Mouse (Mus musculus): ENCODE results near the gene Apbb2. TPM values are rescaled to one million over a fixed set of nuclear protein-coding genes. Genes with fewer than 3 reads are reported as not detected.
A peak's percentile ranks its signal among the peaks of the same experiment; 100 is the strongest.

The Apbb2 gene
- polyA plus RNA-seq, 1 experiment from 2014 or later = 38.0 TPM

DNA sequence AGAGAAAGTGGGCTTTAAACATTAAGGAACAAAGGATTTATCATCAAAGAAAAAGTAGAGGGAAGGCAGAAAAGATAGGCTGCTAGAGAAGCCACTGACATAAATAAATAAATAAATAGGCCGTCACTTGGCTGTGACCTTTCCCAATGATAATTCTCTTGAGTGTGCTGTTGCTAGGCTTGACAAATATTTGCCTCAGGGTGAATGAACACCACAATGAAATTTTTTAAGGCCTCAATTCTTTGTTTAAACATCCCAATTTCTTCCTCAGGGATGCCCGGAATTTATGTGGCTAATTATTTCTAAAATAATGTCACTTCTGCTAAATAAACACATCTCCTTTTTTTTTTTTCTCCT, 219.3 kb downstream of the Apbb2 start:
- POLR2A ChIA-PET = no interaction called here
- no peak for DNase-seq (ENCODE audit: low read depth, low spot score)
- in situ Hi-C loops (cut with MboI; ENCODE audit: low pct_unique_long_range_greater_than_20kb) = loop anchor here (25.0 kb wide), 1 partner anchor 213 kb away; the partner anchor contains the start of gene Apbb2
- CTCF ChIA-PET = interaction anchor here (0.7 to 2.6 kb wide), 4 partner anchors 8 to 219 kb away, joined by 3 to 9 read pairs (median 4); partner anchors contain the start of gene Apbb2
- H3K27me3 ChIP-seq = no peaks in the 10 kb centered on the region
- ATAC-seq = peak; percentile 37
- TF ChIP-seq CTCF (IDR thresholded peaks at IDR 0.05) = no peak

DNA sequence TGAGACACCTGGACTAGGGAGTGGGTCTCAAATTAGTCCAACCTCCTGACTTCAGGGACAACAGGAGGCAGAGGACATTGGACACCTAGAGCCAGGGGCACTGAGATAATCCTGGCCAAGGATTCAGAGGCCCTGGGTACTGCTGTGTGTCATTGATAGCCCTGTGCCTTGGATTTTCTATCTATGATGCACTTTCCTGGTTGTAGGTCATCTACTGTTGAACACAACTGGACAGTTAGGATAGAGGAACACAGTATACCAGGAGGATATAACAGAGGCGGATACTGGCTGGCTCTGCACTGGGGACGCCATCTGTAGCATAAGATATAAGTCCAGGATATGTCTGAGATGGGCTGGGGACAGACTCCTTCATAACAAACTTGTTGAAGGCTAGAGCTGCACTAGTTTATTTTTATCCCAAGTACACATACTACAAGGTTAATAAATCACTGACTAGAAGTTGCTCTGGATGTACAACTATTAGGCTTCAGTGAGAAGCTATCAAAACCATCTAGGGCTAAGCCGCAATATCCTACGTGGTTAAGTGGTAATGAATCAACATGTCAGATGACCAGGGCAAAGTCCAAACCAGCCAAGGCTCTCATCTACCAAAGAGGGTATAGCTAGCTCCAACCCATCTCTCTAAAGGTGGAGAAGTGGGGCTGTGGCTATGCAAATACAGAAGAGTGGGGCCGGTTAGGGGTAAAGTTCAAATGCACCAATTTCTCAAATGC, 219.9 kb downstream of the Apbb2 start:
- TF ChIP-seq CTCF (IDR thresholded peaks at IDR 0.05) = no peak
- in situ Hi-C loops (cut with MboI; ENCODE audit: low pct_unique_long_range_greater_than_20kb) = loop anchor here (25.0 kb wide), 1 partner anchor 214 kb away; the partner anchor contains the start of gene Apbb2
- POLR2A ChIA-PET = interaction anchor here (1.8 kb wide), 1 partner anchor 219 kb away, joined by 8 read pairs; the partner anchor contains the start of gene Apbb2
- DNase-seq (ENCODE audit: low read depth, low spot score) (no peak), ATAC-seq (peak; percentile 68)
- no peaks in the 10 kb centered on the region for H3K27me3 ChIP-seq
- CTCF ChIA-PET = interaction anchor here (0.7 to 2.6 kb wide), 3 partner anchors 8 to 14 kb away, joined by 3 to 9 read pairs (median 3); no protein-coding TSS in a partner anchor

DNA sequence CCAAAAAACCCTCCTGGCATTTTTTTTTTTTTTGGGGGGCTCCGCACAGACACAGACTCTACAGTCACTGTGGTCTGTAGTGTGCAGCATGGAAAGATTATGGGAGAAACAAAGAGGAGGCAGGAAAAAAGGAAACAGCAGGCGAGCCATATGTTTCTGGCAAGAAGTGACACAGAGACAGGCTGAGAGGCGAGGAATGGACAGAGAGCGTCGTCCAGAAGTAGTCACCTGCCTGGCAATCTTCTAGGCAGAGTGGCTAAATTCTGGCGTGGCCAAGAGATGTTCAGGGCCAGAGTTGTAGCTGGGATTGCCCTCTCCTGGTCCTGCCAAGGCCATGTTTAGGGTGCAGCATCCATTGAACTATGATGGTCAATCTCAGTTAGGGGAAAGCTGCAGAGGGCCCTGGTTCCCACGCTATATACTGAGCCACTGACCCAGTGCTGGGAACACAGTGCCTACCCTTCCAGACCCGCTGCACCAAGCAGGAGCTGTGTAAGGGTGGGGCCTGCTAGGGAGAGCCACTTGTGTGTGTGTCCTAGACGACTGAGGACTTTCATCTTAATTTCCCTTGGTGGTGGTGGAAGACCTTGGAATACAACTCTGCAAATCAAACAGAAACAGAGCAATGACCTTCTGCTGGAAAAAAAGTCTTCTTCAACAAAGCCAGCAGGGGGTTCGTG, 224.7 kb downstream of the Apbb2 start:
- no peak for DNase-seq (ENCODE audit: low read depth, low spot score)
- CTCF ChIA-PET = interaction anchor here (1.3 to 1.4 kb wide), 2 partner anchors 14 to 224 kb away, joined by 3 to 4 read pairs; partner anchors contain the start of gene Apbb2
- POLR2A ChIA-PET = interaction anchor here (0.6 to 0.7 kb wide), 3 partner anchors 23 to 223 kb away, joined by 3 to 5 read pairs (median 4); no protein-coding TSS in a partner anchor
- in situ Hi-C loops (cut with MboI; ENCODE audit: low pct_unique_long_range_greater_than_20kb) = loop anchor here (25.0 kb wide), 1 partner anchor 218 kb away; the partner anchor contains the start of gene Apbb2
- H3K27me3 ChIP-seq = no peaks in the 10 kb centered on the region
- no peak for TF ChIP-seq CTCF (IDR thresholded peaks at IDR 0.05)
- ATAC-seq = no peak

DNA sequence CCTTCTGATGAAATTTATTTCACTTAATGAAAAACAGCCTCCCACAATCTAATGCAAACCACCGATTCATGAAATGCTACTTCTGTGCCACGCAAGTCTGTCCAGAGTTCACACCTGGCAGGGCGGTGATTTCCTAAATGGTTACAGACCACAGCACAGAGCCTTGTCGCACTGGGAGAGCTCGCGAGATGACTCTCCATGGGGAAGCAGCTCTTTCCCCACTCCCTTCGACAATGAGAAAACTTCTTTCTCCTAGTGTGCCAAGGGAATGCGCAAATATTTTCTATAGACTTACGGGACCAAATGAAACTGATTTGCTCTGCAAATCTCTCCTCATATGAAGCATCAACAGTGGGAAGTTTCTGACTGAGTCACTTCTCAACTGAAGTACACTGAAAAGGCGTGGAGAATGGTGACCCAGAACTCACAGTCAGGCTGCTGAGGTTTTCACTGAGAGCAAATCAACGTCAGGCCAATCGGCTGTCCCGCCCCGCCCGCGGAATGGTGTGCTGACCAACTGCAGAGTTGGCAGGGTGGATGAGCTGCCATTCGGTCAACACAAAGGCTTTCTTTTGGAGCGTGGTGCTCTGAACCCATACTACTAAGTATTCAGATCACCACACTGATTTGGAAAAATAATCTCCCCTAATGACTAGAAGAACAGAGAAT, 225.6 kb downstream of the Apbb2 start:
- in situ Hi-C loops (cut with MboI; ENCODE audit: low pct_unique_long_range_greater_than_20kb) = loop anchor here (25.0 kb wide), 1 partner anchor 219 kb away; the partner anchor contains the start of gene Apbb2
- ChIA-PET CTCF (interaction anchor here (1.3 kb wide), 1 partner anchor 13 kb away, joined by 4 read pairs; no protein-coding TSS in a partner anchor), POLR2A (interaction anchor here (0.7 kb wide), 1 partner anchor 150 kb away, joined by 4 read pairs; no protein-coding TSS in a partner anchor)
- no peak for ATAC-seq
- TF ChIP-seq CTCF (IDR thresholded peaks at IDR 0.05) = no peak
- H3K27me3 ChIP-seq = no peaks in the 10 kb centered on the region
- no peak for DNase-seq (ENCODE audit: low read depth, low spot score)

DNA sequence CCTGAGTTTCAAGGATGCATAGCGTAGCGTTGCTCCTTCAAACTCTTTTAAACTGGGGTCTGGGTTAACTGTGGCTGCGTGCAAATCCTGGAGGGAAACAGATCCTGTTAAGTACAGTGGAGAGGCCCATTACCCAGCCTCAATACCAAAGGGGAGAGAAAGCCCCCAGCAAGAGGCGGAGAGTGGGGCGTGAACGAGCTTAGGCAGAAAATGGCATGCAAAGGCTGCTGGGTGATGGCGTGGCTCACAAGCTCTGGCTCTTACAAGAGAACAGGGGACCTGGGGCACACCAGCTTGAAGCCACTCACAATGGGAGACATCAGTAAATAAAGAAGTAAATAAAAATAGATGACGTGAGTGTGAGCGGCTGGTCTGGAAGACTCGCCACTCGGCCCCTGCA, 226.8 kb downstream of the Apbb2 start:
- DNase-seq (ENCODE audit: low read depth, low spot score) (no peak), ATAC-seq (no peak)
- no peaks in the 10 kb centered on the region for H3K27me3 ChIP-seq
- ChIA-PET POLR2A (interaction anchor here (0.7 kb wide), 1 partner anchor 231 kb away, joined by 3 read pairs; no protein-coding TSS in a partner anchor), CTCF (no interaction called here)
- in situ Hi-C loops (cut with MboI; ENCODE audit: low pct_unique_long_range_greater_than_20kb) = loop anchor here (25.0 kb wide), 1 partner anchor 221 kb away; the partner anchor contains the start of gene Apbb2
- TF ChIP-seq CTCF (IDR thresholded peaks at IDR 0.05) = no peak

DNA sequence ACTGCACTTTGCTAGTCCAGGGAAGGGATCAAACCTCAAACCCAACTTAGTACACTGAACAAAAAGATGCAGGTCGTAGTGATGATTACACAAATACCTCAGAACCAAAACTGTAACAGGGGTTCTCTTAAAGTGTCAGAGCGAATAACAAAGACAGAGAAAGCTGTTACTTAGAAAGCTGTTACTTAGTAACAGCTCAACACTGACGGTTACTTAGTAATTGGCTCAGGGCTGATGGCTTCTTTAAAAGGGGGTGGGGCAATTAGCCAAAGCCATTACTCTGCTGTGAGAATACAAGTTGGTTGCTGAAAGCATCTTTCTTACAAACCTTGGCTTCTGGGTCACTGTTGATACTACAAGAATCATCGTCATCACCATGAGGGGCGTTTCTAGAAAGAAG, 227.3 kb downstream of the Apbb2 start:
- CTCF ChIA-PET = no interaction called here
- DNase-seq (ENCODE audit: low read depth, low spot score) (no peak), ATAC-seq (no peak)
- no peaks in the 10 kb centered on the region for H3K27me3 ChIP-seq
- POLR2A ChIA-PET = interaction anchor here (0.7 kb wide), 1 partner anchor 231 kb away, joined by 3 read pairs; no protein-coding TSS in a partner anchor
- TF ChIP-seq CTCF (IDR thresholded peaks at IDR 0.05) = no peak
- in situ Hi-C loops (cut with MboI; ENCODE audit: low pct_unique_long_range_greater_than_20kb) = loop anchor here (25.0 kb wide), 1 partner anchor 221 kb away; the partner anchor contains the start of gene Apbb2

DNA sequence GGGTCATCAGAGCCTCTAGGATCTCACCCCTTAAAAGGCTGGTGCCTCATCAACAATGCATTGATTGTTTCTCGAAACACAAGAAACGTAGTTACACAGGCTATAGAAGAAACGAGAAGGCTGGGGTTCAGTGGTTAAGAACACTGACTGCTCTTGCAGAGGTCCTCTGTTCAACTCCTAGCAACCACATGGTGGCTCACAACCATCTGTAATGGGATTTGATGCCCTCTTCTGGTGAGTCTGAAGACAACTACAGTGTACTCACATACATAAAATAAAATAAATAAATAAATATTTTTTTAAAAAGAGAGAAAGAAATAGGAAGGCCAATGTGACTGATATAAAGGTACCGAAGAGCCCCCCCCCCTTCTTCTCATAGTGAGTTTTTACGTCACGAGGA, 228.0 kb downstream of the Apbb2 start:
- in situ Hi-C loops (cut with MboI; ENCODE audit: low pct_unique_long_range_greater_than_20kb) = loop anchor here (25.0 kb wide), 1 partner anchor 222 kb away; the partner anchor contains the start of gene Apbb2
- ATAC-seq (no peak), DNase-seq (ENCODE audit: low read depth, low spot score) (no peak)
- TF ChIP-seq CTCF (IDR thresholded peaks at IDR 0.05) = no peak
- no peaks in the 10 kb centered on the region for H3K27me3 ChIP-seq
- ChIA-PET CTCF (no interaction called here), POLR2A (no interaction called here)

DNA sequence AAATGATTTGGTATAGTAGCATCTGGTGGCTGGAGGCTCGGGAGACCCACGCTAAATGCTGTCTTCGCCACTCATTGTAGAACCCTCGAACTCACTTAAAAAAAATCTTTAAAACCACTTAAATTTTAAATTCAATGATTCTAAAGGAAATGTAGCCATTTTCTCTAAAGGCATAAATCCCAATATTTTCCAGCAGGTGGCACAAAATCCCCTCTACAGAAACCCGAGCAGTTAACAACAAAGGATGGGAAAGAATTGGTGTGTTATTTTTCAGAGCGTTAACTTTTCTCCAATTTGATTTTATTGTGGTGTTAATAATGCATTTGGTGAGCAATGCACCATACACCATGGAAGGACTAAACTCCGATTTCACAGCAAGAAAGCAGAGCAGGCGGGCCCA, 231.1 kb downstream of the Apbb2 start:
- ATAC-seq (no peak), DNase-seq (ENCODE audit: low read depth, low spot score) (no peak)
- ChIA-PET CTCF (interaction anchor here (0.7 to 4.4 kb wide), 9 partner anchors 8 to 275 kb away, joined by 3 to 19 read pairs (median 5); partner anchors contain the start of gene Apbb2), POLR2A (interaction anchor here (0.7 to 1.0 kb wide), 3 partner anchors 22 to 275 kb away, joined by 3 read pairs; no protein-coding TSS in a partner anchor)
- H3K27me3 ChIP-seq = no peaks in the 10 kb centered on the region
- in situ Hi-C loops (cut with MboI; ENCODE audit: low pct_unique_long_range_greater_than_20kb) = loop anchor here (25.0 kb wide), 1 partner anchor 225 kb away; the partner anchor contains the start of gene Apbb2
- TF ChIP-seq CTCF (IDR thresholded peaks at IDR 0.05) = peak; percentile 59

DNA sequence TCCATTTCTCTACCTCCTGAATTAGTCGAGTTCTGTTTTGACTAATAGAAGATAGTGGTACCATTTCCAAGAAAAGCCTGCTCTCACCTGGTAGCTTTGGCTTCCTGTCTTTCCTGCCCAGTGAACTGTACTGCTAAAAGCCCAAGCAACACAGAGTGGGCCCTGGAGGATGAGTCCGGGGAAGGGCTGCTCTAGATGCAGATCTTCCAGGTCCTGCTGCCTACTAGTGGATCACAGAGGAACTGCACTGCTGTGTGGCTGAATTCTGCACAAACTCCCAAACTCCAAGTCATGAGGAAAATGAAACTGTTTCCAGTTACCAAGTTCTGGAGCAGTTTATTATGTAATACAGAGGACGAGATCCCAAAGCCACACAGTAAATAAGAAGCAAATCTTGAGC, 232.9 kb downstream of the Apbb2 start:
- CTCF ChIA-PET = interaction anchor here (0.7 to 4.4 kb wide), 15 partner anchors 10 to 277 kb away, joined by 3 to 19 read pairs (median 4); partner anchors contain the start of gene Apbb2
- no peaks in the 10 kb centered on the region for H3K27me3 ChIP-seq
- DNase-seq (ENCODE audit: low read depth, low spot score) (no peak), ATAC-seq (peak; percentile 49)
- POLR2A ChIA-PET = interaction anchor here (1.4 kb wide), 1 partner anchor 232 kb away, joined by 7 read pairs; the partner anchor contains the start of gene Apbb2
- peak; percentile 95 for TF ChIP-seq CTCF (IDR thresholded peaks at IDR 0.05)
- in situ Hi-C loops (cut with MboI; ENCODE audit: low pct_unique_long_range_greater_than_20kb) = loop anchor here (25.0 kb wide), 1 partner anchor 227 kb away; the partner anchor contains the start of gene Apbb2
